Mouse (Mus musculus): ENCODE results near the gene Sox6.

DNA sequence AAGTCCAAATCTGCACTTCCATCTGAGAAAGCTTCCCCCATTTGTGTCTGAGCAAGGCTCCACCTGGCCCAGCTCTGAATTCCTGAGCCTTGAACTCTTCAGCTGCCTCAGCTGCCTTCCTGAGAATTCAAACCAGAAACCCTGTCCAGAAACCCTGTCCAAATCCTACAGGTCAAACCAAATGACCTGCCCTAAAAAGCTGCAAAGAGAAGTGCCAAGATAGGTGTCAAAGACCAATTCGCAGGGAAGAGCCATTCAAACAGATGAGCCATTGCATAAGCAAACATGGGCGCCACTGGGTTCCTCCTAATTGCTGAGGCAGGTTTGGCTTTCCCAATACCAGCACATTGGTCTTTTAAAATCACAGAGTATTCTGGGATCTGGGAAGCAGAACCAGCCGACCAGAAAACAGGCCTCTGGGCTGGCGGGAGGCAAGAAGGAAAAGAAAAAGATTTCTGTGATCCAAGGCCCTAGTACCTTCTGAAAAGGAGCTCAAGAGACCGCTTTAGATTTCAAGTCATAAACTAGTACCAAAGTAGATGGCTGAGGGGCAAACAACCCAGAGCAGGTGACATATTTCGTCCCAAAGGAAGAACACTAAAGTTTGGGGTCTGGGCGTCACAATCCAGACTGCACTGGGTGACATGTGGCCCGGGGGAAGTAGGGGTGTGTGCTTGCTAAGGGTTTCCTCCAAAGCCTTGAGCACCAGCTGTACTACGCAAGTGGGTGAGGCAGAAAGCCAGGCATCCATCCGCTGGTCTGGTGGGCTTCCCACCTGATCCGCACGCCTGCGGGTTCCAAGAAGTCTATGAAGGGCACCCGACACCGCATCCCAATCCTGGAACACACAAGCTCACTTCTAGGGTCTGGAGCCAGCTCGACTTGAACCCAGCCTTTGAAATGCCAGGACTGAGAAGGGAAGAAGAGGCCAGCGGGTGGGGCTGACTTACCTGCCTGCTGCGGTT, 1.7 kb downstream of the Sox6 start:
- TF ChIP-seq EP300 (IDR thresholded peaks at IDR 0.05; ENCODE audit: low read length) (no peak), MAFK (IDR thresholded peaks at IDR 0.05; ENCODE audit: insufficient replicate concordance, low read length) (no peak), CTCF (conservative IDR thresholded peaks at IDR 0.05 in 1 of 2, IDR thresholded peaks at IDR 0.05 in 1 of 2; ENCODE audit: low read depth in 2 of 2, low read length in 2 of 2) (no peak), POLR2A (IDR thresholded peaks at IDR 0.05; ENCODE audit: low read depth, low read length) (no peak), MAX (IDR thresholded peaks at IDR 0.05; ENCODE audit: low read length) (no peak), KAT2A (IDR thresholded peaks at IDR 0.05; ENCODE audit: insufficient replicate concordance, low read length) (no peak), BHLHE40 (IDR thresholded peaks at IDR 0.05; ENCODE audit: low read depth, low read length) (no peak), NRF1 (IDR thresholded peaks at IDR 0.05; ENCODE audit: low read depth, low read length) (no peak), MAZ (IDR thresholded peaks at IDR 0.05; ENCODE audit: low read depth, low read length) (no peak), ZNF384 (IDR thresholded peaks at IDR 0.05; ENCODE audit: low read depth, low read length) (no peak), E2F4 (IDR thresholded peaks at IDR 0.05; ENCODE audit: insufficient replicate concordance, low read depth, low read length) (no peak)
